Mouse (Mus musculus) bone marrow, adult 2 months (tissue): ENCODE results near the gene 6030458C11Rik.

Experiments used
- CTCF ChIP-seq: fragments of 200-500 bp; IDR thresholded peaks from 2 replicates; pipeline ENCODE4 v1.5.1; 2011; ENCODE audit warnings: low read length, control low read depth; ENCODE audit not compliant: control insufficient read depth, insufficient read depth
- POLR2A ChIP-seq: fragments of 200-500 bp; IDR thresholded peaks from 2 replicates; pipeline ENCODE4 v1.6.1; 2011; ENCODE audit warnings: low read depth, mild to moderate bottlenecking, control low read depth, low read length, borderline replicate concordance; ENCODE audit not compliant: control insufficient read depth

DNA sequence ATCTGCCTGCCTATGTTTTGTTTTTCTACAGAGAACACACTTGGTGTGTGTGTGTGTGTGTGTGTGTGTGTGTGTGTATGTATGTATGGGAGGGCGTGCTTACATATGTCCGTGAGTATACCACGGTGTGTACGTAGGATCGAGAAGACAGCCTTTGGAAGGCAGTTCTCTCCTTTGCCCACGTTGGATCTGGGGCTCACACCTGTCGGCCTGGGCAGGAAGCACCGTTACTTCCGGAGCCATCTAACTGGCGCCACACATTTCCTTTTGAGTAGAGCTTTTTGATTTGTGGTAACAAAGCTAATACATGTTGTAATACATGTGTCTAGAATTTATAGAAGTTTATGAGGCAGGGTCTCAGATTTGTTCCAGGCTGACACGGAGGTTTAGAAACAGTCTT lies 16.3 kb upstream of the 6030458C11Rik start:
- TF ChIP-seq CTCF: no peak
- no peak for TF ChIP-seq POLR2A
